Mouse (Mus musculus) G1E (cell line): ENCODE data around the gene Ssh2.

ENCODE experiments used
- CTCF ChIP-seq: IDR thresholded peaks from 2 replicates; pipeline ENCODE4 v1.5.1; 2012; ENCODE audit warnings: low read depth, low read length, inconsistent platforms, mixed read lengths
- TAL1 ChIP-seq: conservative IDR thresholded peaks from 2 replicates; pipeline ENCODE4 v1.6.1; 2012; ENCODE audit warnings: low read depth, low read length, inconsistent platforms, mixed read lengths

GRCm38 (mm10) chr11:77357839-77358238 is 141.8 kb downstream of the Ssh2 start:
- no peak for TF ChIP-seq TAL1
- TF ChIP-seq CTCF, result no peak
